Comparison of ENCODE assay signal across 8 mouse cellular contexts in the genomic region with DNA sequence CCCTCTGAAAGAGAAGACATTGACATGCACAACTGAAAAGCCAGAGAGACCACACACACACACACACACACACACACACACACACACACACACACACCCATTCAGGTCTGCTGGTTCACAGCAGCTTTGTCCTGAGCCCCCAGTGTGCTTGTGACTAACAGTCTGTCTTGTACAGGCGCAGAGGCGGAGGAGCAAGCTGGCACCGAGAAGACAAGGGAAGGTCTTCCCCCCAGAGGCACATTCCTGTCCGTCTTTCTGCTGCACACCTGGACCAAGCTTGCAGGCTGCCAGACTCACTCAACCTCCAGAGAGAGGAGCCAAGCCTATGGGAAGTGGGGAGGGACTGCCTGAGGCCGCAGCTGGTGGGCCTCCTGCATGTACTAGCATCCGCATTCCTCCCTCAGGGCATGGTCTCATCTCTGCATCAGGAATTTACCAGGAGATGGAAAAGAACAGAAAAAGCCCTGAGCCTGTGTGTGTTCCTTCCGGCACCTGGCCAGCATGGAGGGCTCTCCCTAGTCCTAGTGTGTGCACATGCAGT. TPM values are rescaled to one million over a fixed set of nuclear protein-coding genes. Genes with fewer than 3 reads are reported as not detected.
DNase-seq lines count a peak whose midpoint lies in the region; ATAC-seq lines count a peak whose summit lies in the region.

No protein-coding gene starts in this region.

- peak overlapping the region; percentile 84 for H3K27ac ChIP-seq in embryonic facial prominence, embryonic 13.5 days
- peak overlapping the region; percentile 68 for H3K27ac ChIP-seq in hindbrain, embryonic 14.5 days
- peak overlapping the region; percentile 43 for H3K27ac ChIP-seq in liver, embryonic 16.5 days (ENCODE audit: low read length)
- peak overlapping the region; percentile 98 for H3K27ac ChIP-seq in stomach, embryonic 16.5 days (ENCODE audit: low read length)

- no peaks in the 10 kb centered on the region for H3K27me3 ChIP-seq in embryonic facial prominence, embryonic 13.5 days
- no peaks in the 10 kb centered on the region for H3K27me3 ChIP-seq in hindbrain, embryonic 14.5 days (ENCODE audit: control insufficient read depth, insufficient read depth, low read length)
- H3K27me3 ChIP-seq in liver, embryonic 16.5 days (ENCODE audit: control insufficient read depth, insufficient read depth, low read depth, low read length), result no peaks in the 10 kb centered on the region
- no peaks in the 10 kb centered on the region for H3K27me3 ChIP-seq in stomach, embryonic 16.5 days (ENCODE audit: control insufficient read depth, insufficient read depth, low read length)

- peaks cover 5% of the 10 kb centered on the region; the same call in 1 of the 2 replicates for H3K36me3 ChIP-seq in embryonic facial prominence, embryonic 13.5 days
- no peaks in the 10 kb centered on the region for H3K36me3 ChIP-seq in hindbrain, embryonic 14.5 days (replicated peaks; ENCODE audit: control insufficient read depth, insufficient read depth)
- H3K36me3 ChIP-seq in liver, embryonic 16.5 days (ENCODE audit: control insufficient read depth, insufficient read depth), result no peaks in the 10 kb centered on the region
- H3K36me3 ChIP-seq in stomach, embryonic 16.5 days (ENCODE audit: control insufficient read depth, insufficient read depth, low read length), result no peaks in the 10 kb centered on the region

- no peaks in the 10 kb centered on the region for H3K9me3 ChIP-seq in embryonic facial prominence, embryonic 13.5 days
- H3K9me3 ChIP-seq in hindbrain, embryonic 14.5 days (ENCODE audit: control insufficient read depth, low read length), result no peaks in the 10 kb centered on the region
- H3K9me3 ChIP-seq in liver, embryonic 16.5 days (replicated peaks; ENCODE audit: control insufficient read depth, low read length), result no peaks in the 10 kb centered on the region
- no peaks in the 10 kb centered on the region for H3K9me3 ChIP-seq in stomach, embryonic 16.5 days (replicated peaks; ENCODE audit: control insufficient read depth, low read length)

- ATAC-seq in embryonic facial prominence, embryonic 13.5 days (ENCODE audit: insufficient number of reproducible peaks, insufficient read depth, low FRiP score, low TSS enrichment, low read depth), result peak; percentile 68; the same call in 1 of the 2 replicates
- ATAC-seq in hindbrain, embryonic 14.5 days (ENCODE audit: low FRiP score), result peak; percentile 21; the same call in 1 of the 2 replicates
- ATAC-seq in liver, embryonic 16.5 days (ENCODE audit: low read depth), result peak; percentile 9
- ATAC-seq in stomach, embryonic 16.5 days (ENCODE audit: insufficient read depth, low FRiP score), result peak; percentile 53

- WGBS in embryonic facial prominence, embryonic 13.5 days, result 19% methylated on average over 7 of the region's 7 CpGs
- WGBS in hindbrain, embryonic 14.5 days, result 31% methylated on average over 7 of the region's 7 CpGs
- 44% methylated on average over 7 of the region's 7 CpGs for WGBS in liver, embryonic 16.5 days (ENCODE audit: insufficient replicate concordance)
- 17% methylated on average over 7 of the region's 7 CpGs for WGBS in stomach, embryonic 16.5 days

- DNase-seq in adrenal gland, postnatal 14 days, result peak; percentile 51
- DNase-seq in adrenal gland, adult 8-10 months, result no peak
- peak; percentile 38 for DNase-seq in CD4-positive, CD25-positive, alpha-beta regulatory T cell, adult 2 months (ENCODE audit: low read depth, low spot score)
- DNase-seq in hindbrain, embryonic 14.5 days (ENCODE audit: low spot score), result no peak
- DNase-seq in ovary, postnatal 36 days (ENCODE audit: low spot score), result no peak

- H3K4me2 ChIP-seq in embryonic facial prominence, embryonic 13.5 days, result peak overlapping the region; percentile 24
- H3K4me2 ChIP-seq in hindbrain, embryonic 14.5 days (replicated peaks), result no peak overlapping the region
- 0 out of 2 replicates have a peak overlapping the region, but pooled peaks have one; percentile 5 for H3K4me2 ChIP-seq in liver, embryonic 16.5 days (ENCODE audit: low read depth, low read length)
- peak overlapping the region; percentile 33 for H3K4me2 ChIP-seq in stomach, embryonic 16.5 days (ENCODE audit: low read depth, low read length)

- H3K9ac ChIP-seq in embryonic facial prominence, embryonic 13.5 days, result peak overlapping the region; percentile 36; the same call in 1 of the 2 replicates
- H3K9ac ChIP-seq in hindbrain, embryonic 14.5 days, result 0 out of 2 replicates have a peak overlapping the region, but pooled peaks have one; percentile 2
- H3K9ac ChIP-seq in liver, embryonic 16.5 days (ENCODE audit: low read depth, low read length), result no peak overlapping the region
- H3K9ac ChIP-seq in stomach, embryonic 16.5 days (ENCODE audit: low read length), result peak overlapping the region; percentile 45

- H3K4me3 ChIP-seq in embryonic facial prominence, embryonic 13.5 days, result no peak overlapping the region
- no peak overlapping the region for H3K4me3 ChIP-seq in hindbrain, embryonic 14.5 days (replicated peaks; ENCODE audit: low read length)
- H3K4me3 ChIP-seq in liver, embryonic 16.5 days (ENCODE audit: low read depth, low read length), result no peak overlapping the region
- H3K4me3 ChIP-seq in stomach, embryonic 16.5 days (replicated peaks; ENCODE audit: low read length), result 0 out of 2 replicates have a peak overlapping the region, but pooled peaks have one; percentile 11

- peaks cover 36% of the 10 kb centered on the region for H3K4me1 ChIP-seq in embryonic facial prominence, embryonic 13.5 days
- peaks cover 46% of the 10 kb centered on the region for H3K4me1 ChIP-seq in hindbrain, embryonic 14.5 days (replicated peaks; ENCODE audit: control insufficient read depth, insufficient read depth, low read length)
- H3K4me1 ChIP-seq in liver, embryonic 16.5 days (ENCODE audit: control insufficient read depth, low read depth, low read length), result peaks cover 28% of the 10 kb centered on the region
- H3K4me1 ChIP-seq in stomach, embryonic 16.5 days (ENCODE audit: control insufficient read depth, insufficient read depth, low read length), result peaks cover 71% of the 10 kb centered on the region

RNA-seq across cellular contexts. Expression of a gene that starts 24.8 kb away (rescaled TPM):
- total RNA-seq in adrenal gland, postnatal 14 days (2021), result 95.6 and 106 TPM in 2 replicates
- 10 to 100 TPM; 35.5 to 81.6 (median 56.9) TPM for total RNA-seq in adrenal gland, adult 8-10 months (2022)
- polyA plus RNA-seq in embryonic facial prominence, embryonic 13.5 days (2015; fragmentation: Nextera tagmentation; extraction: Ambion mirVana), result 168 and 180 TPM in 2 replicates
- polyA plus RNA-seq in hindbrain, embryonic 14.5 days (2014; fragmentation: Nextera tagmentation; extraction: Ambion mirVana), result 61.9 and 62.1 TPM in 2 replicates
- polyA plus RNA-seq in liver, embryonic 16.5 days (2015; fragmentation: Nextera tagmentation; extraction: Ambion mirVana), result 16.8 and 18.2 TPM in 2 replicates
- 49.6 and 60.4 TPM in 2 replicates for polyA plus RNA-seq in stomach, embryonic 16.5 days (2015; fragmentation: Nextera tagmentation; extraction: Ambion mirVana)

Comparison
In these comparisons a context has a peak if more than half of its experiments do, and no peak if none do; other contexts are left out.
1. DNase-seq: peak in adrenal gland, postnatal 14 days (single experiment) and CD4-positive, CD25-positive, alpha-beta regulatory T cell, adult 2 months (single experiment); none in adrenal gland, adult 8-10 months (single experiment), hindbrain, embryonic 14.5 days (single experiment) and ovary, postnatal 36 days (single experiment).
2. ATAC-seq: peak in every context shown above with its lines; median percentile 68 in embryonic facial prominence, embryonic 13.5 days; 53 in stomach, embryonic 16.5 days; 21 in hindbrain, embryonic 14.5 days; 9 in liver, embryonic 16.5 days.
3. H3K27ac ChIP-seq: peak in every context shown above with its lines; median percentile 98 in stomach, embryonic 16.5 days; 84 in embryonic facial prominence, embryonic 13.5 days; 68 in hindbrain, embryonic 14.5 days; 43 in liver, embryonic 16.5 days.